Mouse (Mus musculus) adrenal gland, adult 8-10 months (tissue): ENCODE results near the gene Clps. TPM values are rescaled to one million over a fixed set of nuclear protein-coding genes. Genes with fewer than 3 reads are reported as not detected.
A peak's percentile ranks its signal among the peaks of the same experiment; 100 is the strongest.

Experiments used
- DNase-seq: peaks from one replicate; pipeline ENCODE4 v3.0.0; 2022
- total RNA-seq, 4 experiments: library from RNA; stranded (reverse); gene quantifications; 2 replicates each; pipeline ENCODE4 v1.2.4; 2022

Gene Clps
- total RNA-seq, 4 experiments from 2014 or later: not detected

DNA sequence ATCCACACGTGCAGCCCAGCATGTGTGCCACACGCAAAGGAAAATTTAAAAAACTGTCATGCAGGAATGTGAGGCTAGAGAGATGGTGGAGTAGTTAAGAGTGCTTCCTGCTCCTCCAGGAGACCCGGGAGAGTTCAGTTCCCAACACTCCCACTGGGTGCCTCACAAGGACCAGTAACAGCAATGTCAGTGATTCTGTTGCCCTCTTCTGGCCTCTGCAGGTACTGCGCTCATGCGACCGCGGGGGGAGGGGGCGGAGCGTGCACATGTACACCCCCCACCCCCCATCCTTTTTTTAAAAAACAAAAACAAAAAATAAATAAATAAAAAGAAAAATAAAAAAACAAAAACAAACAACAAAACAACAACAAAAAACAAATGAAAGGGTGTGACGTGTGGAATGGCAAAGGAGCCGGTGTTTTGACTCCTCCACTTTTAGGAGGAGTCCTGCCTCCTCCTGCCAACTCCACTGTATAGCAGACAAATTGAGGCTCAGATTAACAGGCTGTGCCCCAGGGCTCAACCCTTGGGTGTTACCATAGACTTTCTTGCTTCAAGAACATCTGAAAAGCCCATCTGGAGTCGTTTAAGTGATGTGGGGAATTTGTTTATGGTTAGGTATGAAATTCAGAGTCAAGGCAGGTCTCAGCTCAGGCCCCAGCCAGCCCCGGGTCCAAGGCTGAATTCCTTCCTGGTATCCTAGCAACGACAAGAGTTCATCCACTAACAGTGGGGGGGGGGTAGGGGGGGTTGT is 7.3 kb downstream of the Clps start:
- DNase-seq: peak; percentile 40

DNA sequence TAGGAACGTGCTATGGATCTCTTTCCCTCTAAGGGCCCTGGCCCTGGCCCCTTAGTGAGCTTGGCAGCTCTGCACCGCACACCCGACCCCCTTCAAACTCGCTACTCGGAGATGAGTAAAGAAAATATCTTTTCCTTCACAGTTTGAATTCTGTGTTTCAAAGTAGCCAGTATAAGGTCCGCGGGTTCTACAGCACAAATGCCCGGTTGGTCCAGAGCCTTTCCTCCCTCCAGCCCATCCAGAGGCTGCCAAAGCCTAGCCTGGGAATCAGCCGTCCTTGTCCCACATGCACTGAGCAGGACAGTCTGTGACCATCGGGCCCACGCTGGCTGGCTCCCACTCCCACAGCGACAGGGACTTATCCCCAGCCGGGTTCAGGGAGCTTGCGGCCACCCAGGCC is 11.5 kb downstream of the Clps start, which contains the start of gene Clpsl2:
Gene Clpsl2, plus strand, starts transcription at position 301 of the 400 bp plus-strand sequence.
- no peak for DNase-seq

DNA sequence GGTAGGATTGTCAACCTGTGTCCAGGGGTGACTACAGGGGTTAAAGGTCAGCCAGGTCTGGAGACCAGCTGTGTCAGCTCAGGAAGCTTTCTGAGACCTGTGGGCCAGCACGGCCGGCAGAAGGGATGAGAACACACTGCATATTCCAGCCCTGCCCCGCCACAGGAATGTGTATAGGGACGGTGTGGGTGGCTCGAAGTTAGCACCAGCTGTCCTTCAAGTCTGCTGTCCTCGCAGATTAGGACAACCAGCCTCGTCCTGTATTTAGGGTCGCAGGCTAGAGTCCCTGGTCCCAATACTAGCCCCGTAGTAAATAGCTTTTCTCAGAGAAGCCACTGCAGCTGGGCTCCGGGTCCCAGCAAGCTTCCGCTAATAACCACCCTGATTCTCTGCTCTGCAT is 12.0 kb downstream of the Clps start:
- no peak for DNase-seq

DNA sequence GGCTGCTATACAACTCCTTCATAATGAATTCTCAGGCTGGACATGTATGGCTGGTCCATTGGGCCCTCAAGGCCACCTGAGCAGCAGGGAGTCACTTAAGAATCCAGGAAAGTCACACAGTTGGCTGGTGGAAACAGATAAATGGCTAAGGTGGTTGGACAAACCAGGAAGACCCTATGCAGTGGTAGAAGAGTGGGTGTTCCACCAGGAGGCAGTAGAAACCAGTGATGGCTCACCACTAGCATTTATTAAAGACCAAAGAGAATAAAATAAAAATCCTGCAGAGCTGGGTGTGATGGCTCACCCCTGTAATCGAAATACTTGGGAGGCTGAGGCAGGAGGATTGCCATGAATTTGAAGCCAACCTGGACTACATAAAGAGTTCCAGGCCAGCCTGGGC is 13.6 kb downstream of the Clps start:
- DNase-seq: no peak

DNA sequence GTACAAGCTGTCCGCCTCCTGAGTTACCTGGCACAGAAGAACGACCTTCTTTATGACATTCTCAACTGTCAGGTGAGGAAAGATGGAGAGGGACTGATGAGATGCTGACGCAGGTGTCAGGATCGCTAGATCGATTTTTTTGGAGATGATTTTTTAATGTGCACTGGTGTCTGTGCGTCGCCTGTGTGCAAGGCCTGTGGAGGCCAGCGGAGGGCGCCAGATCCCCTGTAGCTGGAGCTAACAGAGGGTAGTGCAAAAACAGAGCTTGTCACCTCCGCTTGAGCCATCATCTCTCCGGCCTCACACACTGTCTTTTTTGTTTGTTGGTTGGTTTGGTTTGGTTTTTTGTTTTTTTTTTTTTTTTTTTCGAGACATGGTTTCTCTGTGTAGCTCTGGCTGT is 22.7 kb downstream of the Clps start:
- DNase-seq: no peak

DNA sequence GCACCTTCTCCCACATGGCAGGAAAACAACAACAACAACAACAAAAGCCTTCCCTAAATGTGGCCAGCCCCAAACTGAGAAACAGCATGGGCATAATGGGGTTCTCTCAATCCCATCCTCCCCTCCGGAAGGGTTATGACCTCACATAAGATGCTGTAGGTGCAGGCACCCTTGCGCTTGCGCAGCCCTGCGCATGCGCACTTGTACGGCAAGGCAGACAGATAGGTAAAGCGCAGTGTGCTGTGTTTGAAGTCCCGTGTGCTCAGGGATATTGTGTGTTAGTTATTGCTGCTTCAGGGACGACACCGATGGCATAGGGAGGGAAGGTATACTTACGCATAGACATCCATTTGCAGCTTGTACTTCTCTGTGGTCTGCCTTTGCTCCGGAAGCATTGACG is 27.2 kb downstream of the Clps start:
- no peak for DNase-seq

DNA sequence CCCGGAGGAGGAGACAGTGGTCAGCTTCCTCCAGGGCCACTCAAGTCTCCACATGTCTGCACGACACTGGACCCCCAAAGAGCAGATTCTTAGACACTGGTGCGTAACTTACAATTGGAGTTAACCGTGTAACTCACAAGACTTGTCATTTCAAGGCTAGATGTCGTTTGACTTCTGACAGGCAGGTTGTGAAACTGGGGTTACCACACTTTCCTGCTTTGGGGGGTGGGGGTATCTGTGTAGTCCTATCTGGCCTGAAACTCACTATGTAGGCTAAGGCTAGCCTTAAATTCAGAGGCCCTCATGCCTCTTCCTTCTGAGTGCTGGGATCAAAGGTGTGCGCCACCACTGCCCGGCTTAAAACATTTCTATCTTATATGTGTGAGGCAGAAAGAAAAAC is 28.0 kb downstream of the Clps start:
- no peak for DNase-seq

DNA sequence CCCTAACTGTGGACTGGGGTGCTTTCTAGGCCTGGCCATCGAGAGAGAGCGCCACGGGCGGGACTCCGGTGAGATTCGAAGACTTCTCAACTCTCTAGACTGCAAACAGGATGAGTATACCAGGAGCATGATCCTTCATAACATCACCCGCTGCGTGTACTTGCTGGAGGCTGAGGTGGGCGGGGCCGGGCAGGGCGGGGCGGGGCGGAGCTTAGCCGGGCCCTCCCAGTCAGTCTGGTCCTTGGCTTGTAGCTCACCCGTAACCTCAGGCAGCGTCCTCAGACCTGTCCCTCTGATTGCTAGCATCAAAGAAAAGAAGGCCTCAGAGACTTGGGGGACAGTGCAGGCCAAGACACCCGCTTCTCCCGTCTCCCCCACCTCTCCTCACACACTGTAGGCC is 28.6 kb downstream of the Clps start:
- DNase-seq: no peak

DNA sequence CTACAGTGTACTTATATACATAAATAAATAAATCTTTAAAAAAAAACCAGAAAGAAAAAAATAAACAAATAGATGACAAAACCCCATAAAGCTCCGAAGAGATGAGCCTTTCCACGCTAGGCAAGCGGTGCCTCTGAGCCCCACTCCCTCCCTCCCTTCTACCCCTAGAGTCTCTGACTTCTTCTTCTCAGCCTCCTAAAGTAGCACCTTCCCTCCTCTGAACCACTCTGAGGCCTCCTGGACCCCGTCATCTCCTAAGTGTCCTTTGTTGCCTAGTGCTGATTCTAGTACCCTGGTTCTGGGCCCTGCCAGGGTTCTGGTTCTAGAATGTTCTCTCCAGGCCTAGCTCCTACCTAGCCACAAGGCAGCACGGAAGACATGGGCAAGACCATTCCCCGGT is 30.1 kb downstream of the Clps start, which contains the start of gene Armc12:
Gene Armc12, plus strand, starts transcription at position 301 of the 400 bp plus-strand sequence.
- DNase-seq: no peak

DNA sequence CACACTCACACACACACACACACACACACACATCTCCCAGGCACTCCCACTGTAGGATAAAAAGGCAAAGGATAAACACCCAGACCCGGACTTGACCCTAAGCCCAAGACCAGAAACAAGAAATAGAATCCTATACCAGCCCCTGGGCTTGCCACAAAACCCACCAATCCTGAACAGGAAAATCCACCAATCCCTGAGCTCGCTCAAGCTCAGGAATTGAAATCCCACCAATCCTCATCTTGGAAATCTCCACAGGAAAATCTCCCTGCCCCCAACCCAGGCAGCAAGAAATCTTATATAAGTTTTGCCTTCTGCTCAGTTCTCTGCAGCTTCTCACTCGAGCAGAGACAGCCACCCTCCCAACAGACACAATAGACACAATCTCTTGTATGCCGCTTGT is 31.4 kb downstream of the Clps start:
- no peak for DNase-seq

DNA sequence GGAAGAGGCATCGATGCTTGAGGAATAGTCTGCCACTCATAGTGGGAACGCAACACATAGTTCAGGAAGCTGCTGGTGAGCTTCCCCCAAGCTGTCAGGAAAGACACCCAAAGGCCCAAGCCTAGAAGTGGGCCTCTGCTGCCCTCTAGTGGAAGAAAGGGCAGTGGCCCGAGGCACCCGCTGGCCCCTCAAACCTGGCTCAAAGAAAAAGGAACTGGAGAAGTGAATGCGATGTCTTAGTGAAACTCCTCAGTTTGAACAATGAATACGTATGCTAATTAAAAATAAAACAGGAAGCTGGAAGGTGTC is 32.6 kb downstream of the Clps start:
- DNase-seq: no peak

DNA sequence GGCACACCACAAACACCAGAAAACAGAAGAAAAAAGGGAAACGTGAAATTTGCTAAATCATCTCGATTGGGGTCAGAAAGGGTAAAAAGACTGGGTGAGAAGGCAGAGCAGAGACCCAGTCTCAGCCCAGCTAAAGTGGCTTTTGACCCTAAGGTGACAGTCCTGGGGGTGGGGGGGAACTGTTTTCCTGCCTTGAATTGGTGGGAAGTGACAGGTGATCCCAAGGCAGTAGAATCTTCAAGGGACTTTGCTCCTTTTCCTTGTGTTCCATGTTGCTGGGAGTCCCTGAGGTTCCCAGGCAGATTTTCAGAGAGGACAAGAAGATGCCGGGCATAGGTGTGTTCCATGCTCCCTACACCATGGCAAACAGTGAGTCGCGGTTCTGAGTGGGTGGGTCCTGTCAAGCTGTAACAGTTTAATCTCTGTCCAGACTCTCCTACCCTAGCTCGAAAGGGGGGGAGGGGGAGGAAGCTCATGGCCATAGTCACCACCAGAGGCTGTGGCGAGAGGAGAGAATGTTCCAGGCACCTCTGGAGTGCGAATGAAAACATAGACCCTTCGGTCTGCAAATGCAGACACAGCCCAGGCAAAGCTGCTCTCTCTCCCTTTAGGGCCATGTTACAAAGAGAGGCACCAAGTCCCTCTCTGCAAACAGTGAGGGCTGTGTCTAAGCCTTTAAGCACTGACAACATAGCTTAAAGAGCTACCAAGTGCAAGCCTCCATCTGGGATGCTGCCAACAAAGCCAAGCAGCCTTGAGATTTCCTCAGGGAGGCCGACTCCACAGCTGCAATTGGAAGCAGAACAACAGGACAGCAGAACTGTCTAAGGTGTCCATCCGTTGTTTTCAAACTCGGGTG is 33.2 kb downstream of the Clps start:
- no peak for DNase-seq

DNA sequence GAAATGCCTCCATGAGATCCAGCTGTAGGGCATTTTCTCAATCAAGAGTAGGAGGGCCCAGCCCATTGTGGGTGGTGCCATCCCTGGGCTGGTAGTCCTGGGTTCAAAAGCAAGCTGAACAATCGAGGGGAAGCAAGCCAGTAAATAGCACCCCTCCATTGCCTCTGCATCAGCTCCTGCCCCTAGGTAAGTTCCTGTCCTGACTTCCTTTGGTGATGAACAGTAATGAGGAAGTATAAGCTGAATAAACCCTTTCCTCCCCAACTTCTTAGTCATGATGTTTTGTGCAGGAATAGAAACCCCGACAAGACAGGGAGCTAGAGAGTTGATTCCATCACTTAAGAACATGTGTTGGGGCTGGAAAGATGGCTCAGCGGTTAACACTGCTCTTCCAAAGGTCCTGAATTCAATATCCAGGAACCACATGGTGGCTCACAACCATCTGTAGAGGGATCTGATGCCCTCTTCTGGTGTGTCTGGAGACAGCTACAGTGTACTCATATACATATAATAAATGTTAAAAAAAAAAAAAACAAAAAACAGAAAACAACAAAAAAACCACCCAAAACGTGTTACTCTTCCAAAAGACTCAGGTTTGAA is 35.6 kb downstream of the Clps start:
- DNase-seq: no peak

DNA sequence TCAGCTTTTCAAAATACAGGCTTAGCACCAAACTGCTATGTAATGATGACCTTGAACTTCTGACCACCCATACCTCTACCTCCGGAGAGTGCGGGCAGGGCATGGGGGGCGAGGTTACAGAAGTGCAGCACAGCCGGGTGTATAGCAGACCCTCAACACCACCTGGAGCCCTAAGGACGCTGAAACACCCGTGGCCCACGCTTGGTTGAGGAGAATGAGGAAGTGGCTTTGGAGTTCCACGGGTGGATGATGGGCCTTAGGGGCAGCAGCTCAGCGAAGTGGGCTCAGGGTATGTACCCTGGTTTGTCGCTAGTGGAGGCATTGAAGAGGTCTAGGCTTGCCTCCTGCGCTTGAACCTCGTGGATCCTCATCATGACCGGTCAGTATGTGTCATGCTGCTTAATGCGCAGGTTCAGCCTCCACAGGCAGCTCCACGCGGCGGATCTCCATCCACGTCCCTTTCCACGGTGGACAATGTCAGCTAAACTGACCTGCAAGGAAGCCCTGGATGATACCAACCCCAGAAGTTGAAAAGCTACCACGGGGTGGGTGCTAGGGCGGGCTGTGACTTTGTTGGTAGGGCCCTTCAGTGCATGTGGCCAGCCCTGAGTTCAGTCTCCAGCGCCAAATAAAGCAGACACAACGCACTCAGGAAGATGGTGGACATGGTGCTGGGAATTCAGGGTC is 36.4 kb downstream of the Clps start:
- DNase-seq: no peak

DNA sequence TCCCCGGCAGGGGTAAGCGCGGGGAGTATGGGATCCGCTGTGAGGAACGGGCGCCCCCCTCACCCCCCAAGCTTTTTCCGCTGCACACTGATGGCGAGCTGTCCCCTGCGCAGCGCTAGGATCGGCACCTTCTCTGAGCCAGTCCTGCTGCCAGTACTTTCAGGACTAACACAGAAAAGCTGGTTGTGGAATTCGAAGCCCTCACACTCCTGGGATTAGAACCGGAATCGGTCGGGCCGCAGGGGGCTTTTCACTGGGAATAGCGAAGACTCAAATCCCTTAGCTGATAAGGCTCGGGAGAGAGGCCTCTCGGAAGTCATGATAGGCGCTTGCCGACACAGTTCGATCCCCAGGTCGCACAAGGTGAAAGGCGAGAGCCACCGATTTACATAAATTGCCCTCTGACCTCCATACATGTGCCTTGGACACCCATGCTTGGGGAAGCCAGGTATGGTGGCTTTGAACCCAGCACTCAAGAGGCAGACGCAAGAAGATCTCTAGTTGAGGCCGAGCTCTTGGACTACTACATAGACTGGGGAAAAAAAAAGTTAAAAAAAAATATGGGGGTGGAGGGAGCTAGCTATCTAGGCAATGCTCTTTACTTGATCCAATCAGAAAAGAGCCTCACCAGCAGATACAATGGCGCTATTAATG is 37.1 kb downstream of the Clps start:
- DNase-seq: no peak

DNA sequence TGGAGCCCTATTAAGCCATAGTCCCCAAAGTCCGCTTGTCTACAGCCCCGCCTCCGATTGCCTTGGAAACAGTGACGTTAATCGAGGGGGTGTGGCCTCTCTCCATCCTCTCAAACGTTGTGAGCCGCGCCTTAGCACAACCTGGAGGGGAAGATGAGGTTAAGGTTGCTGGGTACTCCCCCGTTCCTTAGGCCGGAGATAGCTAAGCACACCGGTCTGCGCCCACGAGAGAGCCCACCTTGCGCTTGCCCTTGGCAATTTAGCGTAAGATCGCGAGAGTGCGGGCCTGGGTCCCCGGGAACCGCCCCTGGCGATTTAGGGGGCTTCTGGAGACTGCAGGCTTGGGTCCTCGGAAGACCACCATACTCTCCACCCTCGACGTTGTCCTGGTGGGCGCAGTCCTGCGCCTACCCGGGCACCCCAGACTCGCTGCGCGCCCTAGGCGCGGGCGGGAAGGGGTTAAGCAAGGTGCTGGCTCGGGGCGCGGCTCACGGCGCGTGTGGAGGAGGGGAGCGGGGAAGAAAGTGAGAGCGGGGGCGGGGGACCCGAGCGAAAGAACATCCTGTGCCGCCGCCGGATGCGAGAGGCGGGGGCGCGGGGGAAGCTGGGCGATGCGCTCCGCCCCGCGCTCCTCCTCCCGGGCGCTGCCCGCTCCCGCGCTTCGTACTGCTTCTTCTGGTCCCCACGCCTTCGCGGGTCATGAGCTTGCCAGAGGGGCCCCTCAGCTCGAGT is 37.8 kb downstream of the Clps start:
- DNase-seq: peak; percentile 90

DNA sequence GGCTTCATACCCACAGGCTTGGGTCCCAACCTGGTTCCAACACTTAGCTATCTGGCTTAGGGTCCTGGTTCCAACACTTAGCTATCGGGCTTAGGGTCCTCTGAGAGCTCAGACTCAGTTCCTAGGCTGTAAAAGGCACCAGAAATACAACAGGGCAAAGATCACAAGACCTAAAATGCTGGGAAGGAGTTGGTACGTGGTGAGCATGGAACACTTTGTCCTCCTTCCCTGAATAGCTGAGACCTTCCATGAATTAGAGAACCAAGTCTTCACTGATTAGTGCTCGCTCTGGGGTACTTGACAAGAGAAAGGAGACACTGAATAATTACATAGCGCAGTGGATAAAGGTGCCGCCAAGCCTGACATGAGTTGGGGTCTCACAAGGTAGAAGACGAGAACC is 38.6 kb downstream of the Clps start:
- DNase-seq: no peak

DNA sequence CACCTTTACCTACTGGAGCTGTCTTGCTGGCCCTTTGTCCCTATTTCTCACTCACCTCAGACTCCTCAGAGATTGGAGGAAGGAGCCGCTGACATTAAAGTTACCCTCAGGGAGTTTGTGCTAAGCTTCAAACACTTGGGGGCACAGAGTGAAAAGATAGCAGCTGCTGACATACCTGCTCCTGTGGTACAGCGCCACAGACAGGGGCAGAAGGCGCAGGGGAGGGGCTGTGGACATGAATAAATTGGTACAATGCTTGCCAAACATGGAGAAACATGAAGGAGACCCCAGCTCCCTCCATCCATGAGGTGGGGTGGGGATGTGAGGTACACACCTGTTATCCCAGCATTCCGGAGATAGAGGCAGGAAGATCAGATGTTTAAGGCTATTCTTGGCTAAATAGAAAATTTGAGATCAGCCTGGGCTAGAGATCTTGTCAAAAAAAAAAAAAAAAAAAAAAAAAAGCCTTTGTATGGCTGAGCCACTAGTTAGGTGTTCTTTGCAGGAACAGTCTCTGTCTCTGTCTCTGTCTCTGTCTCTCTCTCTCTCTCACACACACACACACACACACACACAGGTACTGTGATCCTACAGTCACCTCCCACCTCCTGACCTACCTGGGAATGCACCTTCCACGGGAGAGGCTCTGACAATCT is 39.4 kb downstream of the Clps start:
- DNase-seq: no peak

DNA sequence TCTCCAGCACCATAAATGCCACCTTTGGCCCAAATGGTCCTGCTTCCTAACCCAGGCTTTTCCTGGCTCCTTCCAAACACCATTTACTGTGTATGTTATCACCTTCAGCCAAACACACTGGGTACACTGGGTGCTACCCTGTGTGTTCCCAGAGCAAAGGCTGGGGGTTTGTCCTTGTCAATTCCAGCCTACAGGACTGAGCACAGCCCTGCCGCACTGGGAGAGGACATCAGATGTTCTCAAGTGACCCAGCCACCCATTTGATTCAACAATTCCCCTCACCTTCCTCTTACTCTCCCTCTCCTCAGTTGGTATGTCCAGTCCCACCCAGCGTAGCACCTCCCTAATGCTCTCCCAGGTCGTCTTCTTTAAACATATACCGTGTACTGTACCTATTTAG is 40.0 kb downstream of the Clps start:
- DNase-seq: no peak

DNA sequence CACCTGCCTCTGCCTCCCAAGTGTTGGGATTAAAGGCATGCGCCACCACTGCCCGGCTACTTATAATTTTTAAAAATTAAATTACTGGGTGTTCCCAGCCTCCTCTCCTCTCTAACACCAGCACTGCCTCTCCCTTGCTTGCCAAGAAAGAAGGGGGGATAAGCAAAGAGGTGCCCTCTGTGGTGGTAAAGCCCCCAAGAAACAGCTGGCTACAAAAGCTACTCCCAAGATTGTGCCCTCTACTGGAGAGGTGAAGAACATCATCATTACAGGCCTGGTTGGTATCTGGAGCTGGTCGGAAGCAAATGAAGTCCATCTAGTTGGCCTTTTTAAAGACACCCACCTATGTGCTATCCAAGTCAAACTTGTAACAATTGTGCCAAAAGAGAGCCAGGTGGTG is 40.7 kb downstream of the Clps start:
- DNase-seq: no peak

DNA sequence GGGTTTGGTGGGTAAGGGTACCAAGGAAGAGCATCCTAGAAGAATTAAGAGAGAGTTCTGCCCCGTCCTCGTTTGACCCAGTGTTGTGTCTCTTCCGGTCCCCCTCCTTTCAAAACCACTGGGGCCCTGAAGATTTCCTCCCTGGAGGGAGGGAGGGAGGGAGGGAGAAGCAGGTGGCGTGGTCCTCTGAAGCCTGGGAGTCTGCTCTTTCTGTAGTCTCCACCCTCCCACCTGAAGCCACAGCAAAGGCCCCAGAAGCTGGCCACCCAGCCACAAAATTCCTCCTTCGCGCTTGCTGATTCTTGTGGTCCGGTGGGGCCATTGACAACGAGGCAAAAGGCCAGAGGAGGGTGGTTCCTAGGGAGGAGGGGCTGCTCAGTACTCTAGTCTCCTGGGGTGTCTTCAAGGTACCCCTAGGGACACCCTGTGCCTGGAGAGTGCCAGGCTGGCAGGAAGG is 41.9 kb downstream of the Clps start:
- no peak for DNase-seq
